Mouse (Mus musculus): ENCODE results near the gene Glt6d1. TPM values are rescaled to one million over a fixed set of nuclear protein-coding genes. Genes with fewer than 3 reads are reported as not detected.

Glt6d1 gene
- polyA plus RNA-seq (2012; ENCODE audit: low replicate concordance) = not detected in 2 replicates

GRCm38 (mm10) chr2:25815748-25816147 is at the start of gene Glt6d1:
Gene Glt6d1, minus strand, starts transcription at chr2:25815848.

GRCm38 (mm10) chr2:25863337-25864131 is 47.9 kb upstream of the Glt6d1 start, which contains the start of gene Kcnt1:
Gene Kcnt1, plus strand, starts transcription at chr2:25863734.

GRCm38 (mm10) chr2:25847226-25847625 is 31.6 kb upstream of the Glt6d1 start, which contains the start of gene Sohlh1:
Gene Sohlh1, minus strand, starts transcription at chr2:25847248.

GRCm38 (mm10) chr2:25822806-25823205 is 7.2 kb upstream of the Glt6d1 start, which contains the start of gene Lcn9:
Gene Lcn9, plus strand, starts transcription at chr2:25823153.

GRCm38 (mm10) chr2:25781957-25782356 is 33.7 kb downstream of the Glt6d1 start, which contains the start of gene Gm13539:
Gene Gm13539, plus strand, starts transcription at chr2:25782257.

GRCm38 (mm10) chr2:25776717-25777116 is 38.9 kb downstream of the Glt6d1 start, which contains the start of gene Lcn11:
Gene Lcn11, plus strand, starts transcription at chr2:25777017.

GRCm38 (mm10) chr2:25765269-25765668 is 50.4 kb downstream of the Glt6d1 start, which contains the start of gene Lcn3:
Gene Lcn3, plus strand, starts transcription at chr2:25765569.

Other genes with a start within 250 kb of the Glt6d1 start
- 0.48 and 1.4 TPM in 2 replicates for gene Mamdc4, start 241.0 kb downstream of the Glt6d1 start, polyA plus RNA-seq (2012; ENCODE audit: low replicate concordance)
- gene Phpt1, start 240.6 kb downstream of the Glt6d1 start, polyA plus RNA-seq (2012; ENCODE audit: low replicate concordance) = 1.0 and 2.6 TPM in 2 replicates
- gene Ajm1, start 234.1 kb downstream of the Glt6d1 start, polyA plus RNA-seq (2012; ENCODE audit: low replicate concordance) = 3.0 and 3.9 TPM in 2 replicates
- 67.9 and 125 TPM in 2 replicates for gene Rabl6, start 207.3 kb downstream of the Glt6d1 start, polyA plus RNA-seq (2012; ENCODE audit: low replicate concordance)
- not detected in 2 replicates for gene Ccdc183, start 198.2 kb downstream of the Glt6d1 start, polyA plus RNA-seq (2012; ENCODE audit: low replicate concordance)
- 1.6 and 4.4 TPM in 2 replicates for gene Tmem141, start 193.8 kb downstream of the Glt6d1 start, polyA plus RNA-seq (2012; ENCODE audit: low replicate concordance)
- 41.7 and 86.1 TPM in 2 replicates for gene Fcna, start 187.8 kb downstream of the Glt6d1 start, polyA plus RNA-seq (2012; ENCODE audit: low replicate concordance)
- gene Lcn8, start 162.7 kb downstream of the Glt6d1 start, polyA plus RNA-seq (2012; ENCODE audit: low replicate concordance) = not detected in 2 replicates
- not detected in 2 replicates for gene Lcn5, start 157.9 kb downstream of the Glt6d1 start, polyA plus RNA-seq (2012; ENCODE audit: low replicate concordance)
- gene Lcn6, start 139.1 kb downstream of the Glt6d1 start, polyA plus RNA-seq (2012; ENCODE audit: low replicate concordance) = not detected in 2 replicates
- not detected in 2 replicates for gene Lcn10, start 133.1 kb downstream of the Glt6d1 start, polyA plus RNA-seq (2012; ENCODE audit: low replicate concordance)
- gene Obp2a, start 115.8 kb downstream of the Glt6d1 start, polyA plus RNA-seq (2012; ENCODE audit: low replicate concordance) = not detected in 2 replicates
- gene Bmyc, start 109.1 kb downstream of the Glt6d1 start, polyA plus RNA-seq (2012; ENCODE audit: low replicate concordance) = 22.3 and 63.5 TPM in 2 replicates
- not detected in 2 replicates for gene Obp2b, start 78.8 kb downstream of the Glt6d1 start, polyA plus RNA-seq (2012; ENCODE audit: low replicate concordance)
- not detected in 2 replicates for gene Lcn3, start 50.3 kb downstream of the Glt6d1 start, polyA plus RNA-seq (2012; ENCODE audit: low replicate concordance)
- gene Lcn11, start 38.8 kb downstream of the Glt6d1 start, polyA plus RNA-seq (2012; ENCODE audit: low replicate concordance) = not detected in 2 replicates
- gene Gm13539, start 33.6 kb downstream of the Glt6d1 start, polyA plus RNA-seq (2012; ENCODE audit: low replicate concordance) = not detected in 2 replicates
- gene Lcn9, start 7.3 kb upstream of the Glt6d1 start, polyA plus RNA-seq (2012; ENCODE audit: low replicate concordance) = not detected in 2 replicates
- gene Sohlh1, start 31.4 kb upstream of the Glt6d1 start, polyA plus RNA-seq (2012; ENCODE audit: low replicate concordance) = not detected in 2 replicates
- 0.08 TPM in 1 of 2 replicates, not detected in the other for gene Kcnt1, start 47.9 kb upstream of the Glt6d1 start, polyA plus RNA-seq (2012; ENCODE audit: low replicate concordance)
- gene Camsap1, start 167.4 kb upstream of the Glt6d1 start, polyA plus RNA-seq (2012; ENCODE audit: low replicate concordance) = 4.2 and 12.4 TPM in 2 replicates
- gene Ubac1, start 205.9 kb upstream of the Glt6d1 start, polyA plus RNA-seq (2012; ENCODE audit: low replicate concordance) = 331 and 343 TPM in 2 replicates

Measured in leukemia stem cell, adult 10-12 weeks (primary cell).